Mouse (Mus musculus): Measurements from ENCODE around the gene Ick. TPM values are rescaled to one million over a fixed set of nuclear protein-coding genes. Genes with fewer than 3 reads are reported as not detected.
A peak's percentile ranks its signal among the peaks of the same experiment; 100 is the strongest.

Ick gene
- polyA plus RNA-seq, 1 experiment from 2014 or later, result 15.8 TPM

GRCm38 (mm10) chr9:78115746-78116145, 6.8 kb downstream of the Ick start:
- Histone ChIP-seq H3K4me2 (no peak overlapping the region), H3K27ac (ENCODE audit: poor library complexity, severe bottlenecking) (no peak overlapping the region), H3K4me1 (replicated peaks) (peaks cover 32% of the 10 kb centered on the region), H3K9me3 (replicated peaks) (peaks cover 5% of the 10 kb centered on the region; the same call in 1 of the 2 replicates), H3K36me3 (peaks cover 17% of the 10 kb centered on the region), H3K4me3 (no peak overlapping the region), H3K9ac (no peak overlapping the region), H3K27me3 (replicated peaks) (no peaks in the 10 kb centered on the region)
- 84% methylated on average over 9 of the region's 9 CpGs for WGBS
- no peak for ATAC-seq (ENCODE audit: insufficient number of reproducible peaks, low FRiP score)

- WGBS, result 71% methylated on average over 2 of the region's 2 CpGs
- no peak overlapping the region for H3K4me2 ChIP-seq
- H3K9me3 ChIP-seq (replicated peaks), result peaks cover 5% of the 10 kb centered on the region; the same call in 1 of the 2 replicates
- no peak overlapping the region for H3K9ac ChIP-seq
- peaks cover 20% of the 10 kb centered on the region for H3K36me3 ChIP-seq
- H3K27ac ChIP-seq (ENCODE audit: poor library complexity, severe bottlenecking), result 0 out of 2 replicates have a peak overlapping the region, but pooled peaks have one; percentile 5
- ATAC-seq (ENCODE audit: insufficient number of reproducible peaks, low FRiP score), result no peak
- peaks cover 51% of the 10 kb centered on the region for H3K4me1 ChIP-seq (replicated peaks)
- H3K27me3 ChIP-seq (replicated peaks), result no peaks in the 10 kb centered on the region
- no peak overlapping the region for H3K4me3 ChIP-seq
Observed at GRCm38 (mm10) chr9:78117690-78118089, 8.7 kb downstream of the Ick start.

GRCm38 (mm10) chr9:78121358-78121757, 12.4 kb downstream of the Ick start:
- Histone ChIP-seq H3K27me3 (replicated peaks) (no peaks in the 10 kb centered on the region), H3K4me1 (replicated peaks) (peaks cover 50% of the 10 kb centered on the region)

GRCm38 (mm10) chr9:78121985-78122384, 13.0 kb downstream of the Ick start:
- Histone ChIP-seq H3K9me3 (replicated peaks) (no peaks in the 10 kb centered on the region), H3K4me1 (replicated peaks) (peaks cover 50% of the 10 kb centered on the region), H3K4me2 (no peak overlapping the region), H3K9ac (no peak overlapping the region), H3K36me3 (peaks cover 14% of the 10 kb centered on the region), H3K4me3 (no peak overlapping the region), H3K27ac (ENCODE audit: poor library complexity, severe bottlenecking) (peak overlapping the region; percentile 68), H3K27me3 (replicated peaks) (no peaks in the 10 kb centered on the region)
- WGBS, result 64% methylated on average over 6 of the region's 6 CpGs
- ATAC-seq (ENCODE audit: insufficient number of reproducible peaks, low FRiP score), result no peak

More at GRCm38 (mm10) chr9:78121358-78121757, 12.4 kb downstream of the Ick start:
- Histone ChIP-seq H3K4me3 (no peak overlapping the region), H3K4me2 (0 out of 2 replicates have a peak overlapping the region, but pooled peaks have one; percentile 4), H3K9ac (no peak overlapping the region), H3K27ac (ENCODE audit: poor library complexity, severe bottlenecking) (peak overlapping the region; percentile 74), H3K36me3 (peaks cover 19% of the 10 kb centered on the region), H3K9me3 (replicated peaks) (peaks cover 4% of the 10 kb centered on the region; the same call in 1 of the 2 replicates)
- WGBS, result 67% methylated on average over 8 of the region's 8 CpGs
- ATAC-seq (ENCODE audit: insufficient number of reproducible peaks, low FRiP score), result no peak

GRCm38 (mm10) chr9:78122939-78123712, 14.1 kb downstream of the Ick start:
- no peak overlapping the region for H3K4me2 ChIP-seq
- H3K4me3 ChIP-seq, result no peak overlapping the region
- WGBS, result 77% methylated on average over 7 of the region's 7 CpGs
- no peaks in the 10 kb centered on the region for H3K27me3 ChIP-seq (replicated peaks)
- no peaks in the 10 kb centered on the region for H3K9me3 ChIP-seq (replicated peaks)
- H3K4me1 ChIP-seq (replicated peaks), result peaks cover 40% of the 10 kb centered on the region
- H3K9ac ChIP-seq, result no peak overlapping the region
- no peak for ATAC-seq (ENCODE audit: insufficient number of reproducible peaks, low FRiP score)
- peaks cover 10% of the 10 kb centered on the region for H3K36me3 ChIP-seq
- H3K27ac ChIP-seq (ENCODE audit: poor library complexity, severe bottlenecking), result no peak overlapping the region

- no peak for ATAC-seq (ENCODE audit: insufficient number of reproducible peaks, low FRiP score)
- H3K36me3 ChIP-seq, result 0 out of 2 replicates have a peak, but pooled peaks cover 4% of the 10 kb centered on the region
- no peak overlapping the region for H3K4me3 ChIP-seq
- no peaks in the 10 kb centered on the region for H3K27me3 ChIP-seq (replicated peaks)
- H3K27ac ChIP-seq (ENCODE audit: poor library complexity, severe bottlenecking), result no peak overlapping the region
- peaks cover 41% of the 10 kb centered on the region for H3K4me1 ChIP-seq (replicated peaks)
- H3K4me2 ChIP-seq, result no peak overlapping the region
- no peaks in the 10 kb centered on the region for H3K9me3 ChIP-seq (replicated peaks)
- no peak overlapping the region for H3K9ac ChIP-seq
- WGBS, result 80% methylated on average over 6 of the region's 6 CpGs
Observed at GRCm38 (mm10) chr9:78124297-78124696, 15.3 kb downstream of the Ick start.

- WGBS, result 66% methylated on average over 6 of the region's 6 CpGs
- no peak overlapping the region for H3K4me2 ChIP-seq
- H3K4me3 ChIP-seq, result no peak overlapping the region
- no peak overlapping the region for H3K27ac ChIP-seq (ENCODE audit: poor library complexity, severe bottlenecking)
- peaks cover 14% of the 10 kb centered on the region; the same call in 1 of the 2 replicates for H3K36me3 ChIP-seq
- H3K27me3 ChIP-seq (replicated peaks), result no peaks in the 10 kb centered on the region
- H3K4me1 ChIP-seq (replicated peaks), result peaks cover 41% of the 10 kb centered on the region
- ATAC-seq (ENCODE audit: insufficient number of reproducible peaks, low FRiP score), result no peak
- H3K9me3 ChIP-seq (replicated peaks), result no peaks in the 10 kb centered on the region
- H3K9ac ChIP-seq, result no peak overlapping the region
Observed at GRCm38 (mm10) chr9:78126007-78126406, 17.0 kb downstream of the Ick start.

GRCm38 (mm10) chr9:78126643-78127042, 17.7 kb downstream of the Ick start:
- Histone ChIP-seq H3K9ac (no peak overlapping the region), H3K36me3 (peaks cover 18% of the 10 kb centered on the region), H3K4me3 (no peak overlapping the region), H3K4me1 (replicated peaks) (peaks cover 34% of the 10 kb centered on the region), H3K9me3 (replicated peaks) (no peaks in the 10 kb centered on the region), H3K27ac (ENCODE audit: poor library complexity, severe bottlenecking) (no peak overlapping the region), H3K27me3 (replicated peaks) (no peaks in the 10 kb centered on the region), H3K4me2 (no peak overlapping the region)
- WGBS, result 85% methylated on average over 10 of the region's 10 CpGs
- ATAC-seq (ENCODE audit: insufficient number of reproducible peaks, low FRiP score), result no peak

- no peak overlapping the region for H3K4me2 ChIP-seq
- H3K4me3 ChIP-seq, result no peak overlapping the region
- H3K27ac ChIP-seq (ENCODE audit: poor library complexity, severe bottlenecking), result no peak overlapping the region
- H3K27me3 ChIP-seq (replicated peaks), result no peaks in the 10 kb centered on the region
- peaks cover 13% of the 10 kb centered on the region for H3K4me1 ChIP-seq (replicated peaks)
- no peak overlapping the region for H3K9ac ChIP-seq
- H3K36me3 ChIP-seq, result peaks cover 61% of the 10 kb centered on the region
- ATAC-seq (ENCODE audit: insufficient number of reproducible peaks, low FRiP score), result no peak
- no peaks in the 10 kb centered on the region for H3K9me3 ChIP-seq (replicated peaks)
- 58% methylated on average over 7 of the region's 7 CpGs for WGBS
Observed at GRCm38 (mm10) chr9:78135658-78136057, 26.7 kb downstream of the Ick start.

- 91% methylated on average over 9 of the region's 9 CpGs for WGBS
- Histone ChIP-seq H3K27me3 (replicated peaks) (no peaks in the 10 kb centered on the region), H3K27ac (ENCODE audit: poor library complexity, severe bottlenecking) (no peak overlapping the region), H3K4me1 (replicated peaks) (peaks cover 15% of the 10 kb centered on the region), H3K9ac (no peak overlapping the region), H3K9me3 (replicated peaks) (peaks cover 9% of the 10 kb centered on the region; the same call in 1 of the 2 replicates), H3K4me2 (no peak overlapping the region), H3K36me3 (peaks cover 61% of the 10 kb centered on the region), H3K4me3 (no peak overlapping the region)
- no peak for ATAC-seq (ENCODE audit: insufficient number of reproducible peaks, low FRiP score)
Observed at GRCm38 (mm10) chr9:78138044-78138676, 29.2 kb downstream of the Ick start.

- peaks cover 9% of the 10 kb centered on the region; the same call in 1 of the 2 replicates for H3K9me3 ChIP-seq (replicated peaks)
- WGBS, result 54% methylated on average over 4 of the region's 4 CpGs
- H3K4me1 ChIP-seq (replicated peaks), result peaks cover 23% of the 10 kb centered on the region
- no peaks in the 10 kb centered on the region for H3K27me3 ChIP-seq (replicated peaks)
- peak overlapping the region; percentile 12; the same call in 1 of the 2 replicates for H3K4me2 ChIP-seq
- H3K27ac ChIP-seq (ENCODE audit: poor library complexity, severe bottlenecking), result peak overlapping the region; percentile 88
- ATAC-seq (ENCODE audit: insufficient number of reproducible peaks, low FRiP score), result peak; percentile 53; the same call in 1 of the 2 replicates
- H3K36me3 ChIP-seq, result peaks cover 59% of the 10 kb centered on the region
- H3K4me3 ChIP-seq, result no peak overlapping the region
- no peak overlapping the region for H3K9ac ChIP-seq
Observed at GRCm38 (mm10) chr9:78139463-78139862, 30.5 kb downstream of the Ick start.

All from heart, embryonic 12.5 days (tissue).